Mouse (Mus musculus): ENCODE measurements around the gene Htr7. TPM values are rescaled to one million over a fixed set of nuclear protein-coding genes. Genes with fewer than 3 reads are reported as not detected.
A peak's percentile ranks its signal among the peaks of the same experiment; 100 is the strongest.

Htr7 gene
- polyA plus RNA-seq (2014; fragmentation: Nextera tagmentation; extraction: Ambion mirVana) = not detected in 2 replicates

DNA sequence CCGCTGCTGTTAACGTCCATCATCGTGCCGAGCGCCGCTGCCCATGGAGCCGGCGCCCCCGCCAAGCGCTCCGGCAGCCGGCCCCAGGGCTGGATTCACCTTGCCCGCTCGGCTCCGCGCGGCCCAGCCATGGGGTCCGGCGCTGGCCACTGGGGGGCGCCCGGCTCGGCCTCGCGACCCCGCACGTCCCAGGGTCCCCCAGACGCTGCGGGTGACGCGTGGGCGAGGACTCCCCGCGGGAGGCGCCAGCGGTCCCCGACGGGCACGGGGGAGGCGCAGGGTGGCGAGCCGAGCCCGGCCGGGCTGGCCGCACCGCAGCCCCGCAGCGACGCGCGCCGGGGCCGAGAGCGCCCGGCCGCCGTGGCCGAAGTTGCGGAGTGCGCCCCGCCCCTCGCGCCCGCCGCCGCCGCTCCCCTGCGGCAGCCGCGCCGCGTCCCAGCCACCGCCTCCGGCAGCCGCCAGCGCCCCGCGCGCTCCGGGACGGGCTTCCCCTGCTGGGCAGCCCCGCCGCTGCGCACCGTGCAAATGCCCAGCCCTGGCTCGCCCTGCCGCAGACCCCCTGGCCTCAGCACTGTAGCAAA lies at the start of gene Htr7:
Gene Htr7, minus strand, starts transcription at position 277 of the 581 bp plus-strand sequence.
- under 1% methylated on average over 64 of the region's 86 CpGs for WGBS
- Histone ChIP-seq H3K36me3 (ENCODE audit: control insufficient read depth, insufficient read depth, low read length) (no peaks in the 10 kb centered on the region), H3K9ac (ENCODE audit: low read length) (peak within 1 kb of the TSS; percentile 3; the same call in 1 of the 2 replicates), H3K4me2 (ENCODE audit: low read length) (peak within 1 kb of the TSS; percentile 74), H3K27me3 (replicated peaks; ENCODE audit: control insufficient read depth, insufficient read depth, low read length) (peaks cover 48% of the 10 kb centered on the region), H3K9me3 (ENCODE audit: control insufficient read depth, low read length) (no peaks in the 10 kb centered on the region), H3K4me3 (ENCODE audit: low read depth, low read length) (peak within 1 kb of the TSS; percentile 46), H3K4me1 (replicated peaks; ENCODE audit: control insufficient read depth, insufficient read depth, low read length) (no peaks in the 10 kb centered on the region; the same call in 1 of the 2 replicates), H3K27ac (ENCODE audit: low read depth) (no peak within 1 kb of the TSS)
- DNase-seq (ENCODE audit: low spot score) (peak; percentile 63), ATAC-seq (replicated peaks; ENCODE audit: low FRiP score, low TSS enrichment, low read depth) (peak; percentile 87)

DNA sequence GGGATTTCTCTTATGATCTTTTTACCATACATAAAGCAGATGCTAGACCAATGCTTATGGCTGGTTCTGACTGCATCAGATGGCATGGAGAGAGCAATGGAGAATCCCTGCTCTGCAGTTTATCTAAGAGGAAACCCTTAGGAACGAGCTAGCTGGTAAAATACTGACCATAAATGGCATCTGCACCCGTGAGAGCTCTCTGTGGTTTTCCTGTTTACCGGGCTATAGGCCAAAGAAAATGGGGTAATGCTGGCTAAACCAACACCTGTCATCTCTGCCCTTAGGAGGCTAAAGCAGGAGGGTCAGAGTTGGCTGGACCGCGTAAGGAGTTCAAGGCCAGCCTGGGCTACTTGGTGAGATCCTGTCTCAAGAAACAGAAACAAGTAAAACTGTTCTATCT lies 46.6 kb upstream of the Htr7 start:
- 86% methylated on average over 5 of the region's 5 CpGs for WGBS
- H3K9me3 ChIP-seq (ENCODE audit: control insufficient read depth, low read length) = no peaks in the 10 kb centered on the region
- peaks cover 53% of the 10 kb centered on the region for H3K36me3 ChIP-seq (ENCODE audit: control insufficient read depth, insufficient read depth, low read length)
- H3K4me1 ChIP-seq (replicated peaks; ENCODE audit: control insufficient read depth, insufficient read depth, low read length) = no peaks in the 10 kb centered on the region
- no peak overlapping the region for H3K4me3 ChIP-seq (ENCODE audit: low read depth, low read length)
- no peak overlapping the region for H3K27ac ChIP-seq (ENCODE audit: low read depth)
- H3K27me3 ChIP-seq (replicated peaks; ENCODE audit: control insufficient read depth, insufficient read depth, low read length) = no peaks in the 10 kb centered on the region
- no peak for ATAC-seq (replicated peaks; ENCODE audit: low FRiP score, low TSS enrichment, low read depth)
- H3K9ac ChIP-seq (ENCODE audit: low read length) = no peak overlapping the region
- no peak for DNase-seq (ENCODE audit: low spot score)
- H3K4me2 ChIP-seq (ENCODE audit: low read length) = no peak overlapping the region

- WGBS = 92% methylated on average over 7 of the region's 7 CpGs
- ATAC-seq (replicated peaks; ENCODE audit: low FRiP score, low TSS enrichment, low read depth) = no peak
Measured at GRCm38 (mm10) chr19:36098916-36099315, 41.6 kb upstream of the Htr7 start.

GRCm38 (mm10) chr19:36098265-36098664 lies 41.0 kb upstream of the Htr7 start:
- Histone ChIP-seq H3K27me3 (replicated peaks; ENCODE audit: control insufficient read depth, insufficient read depth, low read length) (no peaks in the 10 kb centered on the region), H3K9ac (ENCODE audit: low read length) (no peak overlapping the region), H3K4me3 (ENCODE audit: low read depth, low read length) (no peak overlapping the region), H3K4me2 (ENCODE audit: low read length) (no peak overlapping the region), H3K36me3 (ENCODE audit: control insufficient read depth, insufficient read depth, low read length) (peaks cover 89% of the 10 kb centered on the region), H3K4me1 (replicated peaks; ENCODE audit: control insufficient read depth, insufficient read depth, low read length) (no peaks in the 10 kb centered on the region), H3K27ac (ENCODE audit: low read depth) (no peak overlapping the region), H3K9me3 (ENCODE audit: control insufficient read depth, low read length) (no peaks in the 10 kb centered on the region)
- 91% methylated on average over 1 of the region's 1 CpGs for WGBS
- no peak for ATAC-seq (replicated peaks; ENCODE audit: low FRiP score, low TSS enrichment, low read depth)
- no peak for DNase-seq (ENCODE audit: low spot score)

More at GRCm38 (mm10) chr19:36098916-36099315, 41.6 kb upstream of the Htr7 start:
- Histone ChIP-seq H3K4me3 (ENCODE audit: low read depth, low read length) (no peak overlapping the region), H3K9ac (ENCODE audit: low read length) (no peak overlapping the region), H3K4me2 (ENCODE audit: low read length) (no peak overlapping the region), H3K4me1 (replicated peaks; ENCODE audit: control insufficient read depth, insufficient read depth, low read length) (no peaks in the 10 kb centered on the region), H3K36me3 (ENCODE audit: control insufficient read depth, insufficient read depth, low read length) (peaks cover 89% of the 10 kb centered on the region), H3K9me3 (ENCODE audit: control insufficient read depth, low read length) (no peaks in the 10 kb centered on the region), H3K27me3 (replicated peaks; ENCODE audit: control insufficient read depth, insufficient read depth, low read length) (no peaks in the 10 kb centered on the region), H3K27ac (ENCODE audit: low read depth) (no peak overlapping the region)
- no peak for DNase-seq (ENCODE audit: low spot score)

DNA sequence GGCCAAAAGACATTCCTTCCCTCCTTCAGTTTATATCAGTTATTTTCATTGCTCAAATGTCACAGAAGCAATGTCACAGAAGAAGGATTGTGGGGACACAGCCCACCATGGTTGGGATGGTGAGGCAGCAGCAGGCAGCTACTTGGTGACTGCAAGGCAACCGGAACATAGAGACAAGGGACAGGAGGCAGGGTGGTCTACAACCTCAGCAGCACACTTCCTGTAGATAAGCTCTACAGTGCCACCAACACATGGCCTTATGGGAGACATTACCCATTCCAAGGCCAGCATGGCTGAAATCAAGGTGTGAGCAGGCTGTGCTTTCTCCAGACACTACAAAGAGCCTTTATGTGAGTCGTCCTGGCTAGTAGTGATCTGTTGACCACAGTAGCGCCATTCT lies 39.9 kb upstream of the Htr7 start:
- Histone ChIP-seq H3K4me1 (replicated peaks; ENCODE audit: control insufficient read depth, insufficient read depth, low read length) (no peaks in the 10 kb centered on the region), H3K9ac (ENCODE audit: low read length) (no peak overlapping the region), H3K36me3 (ENCODE audit: control insufficient read depth, insufficient read depth, low read length) (peaks cover 89% of the 10 kb centered on the region), H3K9me3 (ENCODE audit: control insufficient read depth, low read length) (no peaks in the 10 kb centered on the region), H3K27me3 (replicated peaks; ENCODE audit: control insufficient read depth, insufficient read depth, low read length) (no peaks in the 10 kb centered on the region), H3K27ac (ENCODE audit: low read depth) (no peak overlapping the region), H3K4me2 (ENCODE audit: low read length) (no peak overlapping the region), H3K4me3 (ENCODE audit: low read depth, low read length) (no peak overlapping the region)
- DNase-seq (ENCODE audit: low spot score) = no peak
- ATAC-seq (replicated peaks; ENCODE audit: low FRiP score, low TSS enrichment, low read depth) = no peak
- 92% methylated on average over 3 of the region's 3 CpGs for WGBS

DNA sequence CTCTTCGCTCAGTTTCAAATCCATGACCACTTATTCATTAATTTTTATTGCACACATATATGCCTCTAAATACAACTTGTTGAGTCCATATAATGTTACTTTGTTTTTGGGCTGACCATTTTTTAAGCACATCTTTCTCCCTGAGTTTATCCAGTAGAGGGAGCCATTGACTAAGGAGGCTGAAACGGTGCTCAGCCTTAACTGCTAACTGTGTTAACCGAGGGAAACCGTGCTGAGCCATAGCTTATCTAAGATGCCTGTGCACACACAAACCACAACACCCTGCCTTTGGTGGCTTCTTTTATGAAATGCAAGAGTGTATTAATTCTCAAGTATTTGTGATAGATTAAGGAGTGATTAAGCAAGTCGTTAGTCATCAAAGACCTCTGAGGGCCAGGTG lies 33.5 kb upstream of the Htr7 start:
- H3K27ac ChIP-seq (ENCODE audit: low read depth) = no peak overlapping the region
- H3K4me3 ChIP-seq (ENCODE audit: low read depth, low read length) = no peak overlapping the region
- H3K4me1 ChIP-seq (replicated peaks; ENCODE audit: control insufficient read depth, insufficient read depth, low read length) = no peaks in the 10 kb centered on the region
- H3K9ac ChIP-seq (ENCODE audit: low read length) = no peak overlapping the region
- H3K9me3 ChIP-seq (ENCODE audit: control insufficient read depth, low read length) = no peaks in the 10 kb centered on the region
- H3K36me3 ChIP-seq (ENCODE audit: control insufficient read depth, insufficient read depth, low read length) = peaks cover 72% of the 10 kb centered on the region
- WGBS = 51% methylated on average over 5 of the region's 5 CpGs
- H3K27me3 ChIP-seq (replicated peaks; ENCODE audit: control insufficient read depth, insufficient read depth, low read length) = no peaks in the 10 kb centered on the region
- H3K4me2 ChIP-seq (ENCODE audit: low read length) = no peak overlapping the region
- DNase-seq (ENCODE audit: low spot score) = no peak
- ATAC-seq (replicated peaks; ENCODE audit: low FRiP score, low TSS enrichment, low read depth) = no peak

GRCm38 (mm10) chr19:36083262-36084225 lies 26.2 kb upstream of the Htr7 start, which contains the start of gene Rpp30:
Gene Rpp30, plus strand, starts transcription at chr19:36083716.
- WGBS = 2% methylated on average over 34 of the region's 34 CpGs
- H3K27ac ChIP-seq (ENCODE audit: low read depth) = no peak within 1 kb of the TSS
- peak; percentile 85 for DNase-seq (ENCODE audit: low spot score)

GRCm38 (mm10) chr19:36082606-36083261 lies 25.4 kb upstream of the Htr7 start:
- DNase-seq (ENCODE audit: low spot score) (no peak), ATAC-seq (replicated peaks; ENCODE audit: low FRiP score, low TSS enrichment, low read depth) (peak; percentile 76)
- Histone ChIP-seq H3K27ac (ENCODE audit: low read depth) (no peak overlapping the region), H3K9ac (ENCODE audit: low read length) (peak overlapping the region; percentile 84), H3K27me3 (replicated peaks; ENCODE audit: control insufficient read depth, insufficient read depth, low read length) (no peaks in the 10 kb centered on the region), H3K4me2 (ENCODE audit: low read length) (peak overlapping the region; percentile 68), H3K4me3 (ENCODE audit: low read depth, low read length) (peak overlapping the region; percentile 82), H3K9me3 (ENCODE audit: control insufficient read depth, low read length) (no peaks in the 10 kb centered on the region), H3K4me1 (replicated peaks; ENCODE audit: control insufficient read depth, insufficient read depth, low read length) (peaks cover 6% of the 10 kb centered on the region), H3K36me3 (ENCODE audit: control insufficient read depth, insufficient read depth, low read length) (0 out of 2 replicates have a peak, but pooled peaks cover 3% of the 10 kb centered on the region)
- WGBS = 48% methylated on average over 7 of the region's 7 CpGs

More at GRCm38 (mm10) chr19:36083262-36084225, 26.2 kb upstream of the Htr7 start, which contains the start of gene Rpp30:
- Histone ChIP-seq H3K27me3 (replicated peaks; ENCODE audit: control insufficient read depth, insufficient read depth, low read length) (no peaks in the 10 kb centered on the region), H3K36me3 (ENCODE audit: control insufficient read depth, insufficient read depth, low read length) (peaks cover 11% of the 10 kb centered on the region), H3K4me1 (replicated peaks; ENCODE audit: control insufficient read depth, insufficient read depth, low read length) (peaks cover 6% of the 10 kb centered on the region), H3K9me3 (ENCODE audit: control insufficient read depth, low read length) (no peaks in the 10 kb centered on the region), H3K4me2 (ENCODE audit: low read length) (peak within 1 kb of the TSS; percentile 93), H3K9ac (ENCODE audit: low read length) (peak within 1 kb of the TSS; percentile 84), H3K4me3 (ENCODE audit: low read depth, low read length) (peak within 1 kb of the TSS; percentile 82)
- peak; percentile 93 for ATAC-seq (replicated peaks; ENCODE audit: low FRiP score, low TSS enrichment, low read depth)
